Mouse (Mus musculus) CH12.LX (cell line): ENCODE measurements around the gene Pimreg. TPM values are rescaled to one million over a fixed set of nuclear protein-coding genes. Genes with fewer than 3 reads are reported as not detected.

ENCODE experiments used
- DNase-seq: peaks from one replicate; pipeline ENCODE4 v3.0.0-alpha.2; 2013; ENCODE audit errors: extremely low read depth
- H3K27ac ChIP-seq: 2 replicates; pipeline ENCODE4 v1.5.1; 2012; ENCODE audit warnings: low read depth, mild to moderate bottlenecking, control low read depth, moderate library complexity; ENCODE audit not compliant: insufficient read depth
- H3K27me3 ChIP-seq: replicated peaks from 2 replicates; pipeline ENCODE3; 2012; ENCODE audit warnings: inconsistent platforms
- H3K36me3 ChIP-seq, 2 experiments: replicated peaks in 1 of 2; 2 replicates each; pipeline versions ENCODE3 to v1.6.1; 2012; ENCODE audit warnings: inconsistent platforms in 1 of 2, low read length in 1 of 2, mild to moderate bottlenecking in 1 of 2, mixed read lengths in 1 of 2, moderate library complexity in 1 of 2; ENCODE audit not compliant: control insufficient read depth in 1 of 2, insufficient read depth in 1 of 2
- H3K4me1 ChIP-seq, 2 experiments: 2 replicates each; pipeline ENCODE4 v1.6.1; 2012; ENCODE audit warnings: inconsistent platforms in 1 of 2, moderate library complexity in 1 of 2; ENCODE audit not compliant: insufficient read depth in 2 of 2, control insufficient read depth in 1 of 2
- H3K4me2 ChIP-seq: 2 replicates; pipeline ENCODE4 v1.6.1; 2012; ENCODE audit warnings: low read depth, mild to moderate bottlenecking, control low read depth; ENCODE audit not compliant: poor library complexity, insufficient read depth, severe bottlenecking
- H3K4me3 ChIP-seq, 3 experiments: fragments of 150-350 bp in 1 of 3; sonication (generic) in 1 of 3; replicated peaks in 1 of 3; 2 replicates each; pipeline versions ENCODE3 to v1.5.1; 2011 to 2012; ENCODE audit warnings: low read depth in 2 of 3, low read length in 2 of 3, mild to moderate bottlenecking in 2 of 3, moderate library complexity in 2 of 3, control low read depth in 1 of 3, improper control_type of control experiment in 1 of 3, inconsistent platforms in 1 of 3, mixed read lengths in 1 of 3; ENCODE audit not compliant: poor library complexity in 1 of 3
- H3K79me2 ChIP-seq: replicated peaks from 2 replicates; pipeline ENCODE4 v1.6.1; 2012; ENCODE audit warnings: mild to moderate bottlenecking, moderate library complexity; ENCODE audit not compliant: control insufficient read depth, poor library complexity, insufficient read depth, severe bottlenecking; ENCODE audit errors: extremely low read depth
- H3K9ac ChIP-seq: 2 replicates; pipeline ENCODE4 v1.6.1; 2012; ENCODE audit warnings: low read depth, mild to moderate bottlenecking, control low read depth, moderate library complexity; ENCODE audit not compliant: insufficient read depth
- H3K9me3 ChIP-seq: replicated peaks from 2 replicates; pipeline ENCODE3; 2012; ENCODE audit warnings: low read length, inconsistent platforms, mixed read lengths
- CHD1 ChIP-seq: IDR thresholded peaks from 2 replicates; pipeline ENCODE4 v1.6.1; 2012; ENCODE audit warnings: low read depth, low read length, improper control_type of control experiment, inconsistent platforms
- CHD2 ChIP-seq: IDR thresholded peaks from 2 replicates; pipeline ENCODE4 v1.6.1; 2011; ENCODE audit warnings: low read length, improper control_type of control experiment
- CTCF ChIP-seq, 2 experiments: IDR thresholded peaks in 1 of 2; conservative IDR thresholded peaks in 1 of 2; 2 replicates each; pipeline ENCODE4 v1.5.1; 2011 to 2012; ENCODE audit warnings: low read depth in 2 of 2, low read length in 2 of 2, improper control_type of control experiment in 1 of 2, inconsistent platforms in 1 of 2, mild to moderate bottlenecking in 1 of 2, moderate library complexity in 1 of 2
- E2F4 ChIP-seq: IDR thresholded peaks from 2 replicates; pipeline ENCODE4 v1.6.1; 2011; ENCODE audit warnings: low read depth, low read length, improper control_type of control experiment; ENCODE audit not compliant: insufficient replicate concordance
- HCFC1 ChIP-seq: IDR thresholded peaks from 2 replicates; pipeline ENCODE4 v1.6.1; 2012; ENCODE audit warnings: low read depth, mild to moderate bottlenecking, inconsistent platforms, low read length, improper control_type of control experiment
- IRF4 ChIP-seq: IDR thresholded peaks from 2 replicates; pipeline ENCODE4 v1.6.1; 2014; ENCODE audit warnings: low read depth, mild to moderate bottlenecking, inconsistent platforms, low read length, improper control_type of control experiment
- JUN ChIP-seq: IDR thresholded peaks from 2 replicates; pipeline ENCODE4 v1.6.1; 2011; ENCODE audit warnings: low read depth, mild to moderate bottlenecking, low read length, improper control_type of control experiment, moderate library complexity; ENCODE audit not compliant: insufficient read depth
- JUND ChIP-seq: conservative IDR thresholded peaks from 2 replicates; pipeline ENCODE4 v1.6.1; 2011; ENCODE audit warnings: low read depth, low read length, improper control_type of control experiment
- MAX ChIP-seq: IDR thresholded peaks from 2 replicates; pipeline ENCODE4 v1.6.1; 2011; ENCODE audit warnings: low read length, improper control_type of control experiment
- MAZ ChIP-seq: IDR thresholded peaks from 2 replicates; pipeline ENCODE4 v1.6.1; 2012; ENCODE audit warnings: low read depth, mild to moderate bottlenecking, inconsistent platforms, low read length, improper control_type of control experiment, moderate library complexity
- MEF2A ChIP-seq: IDR thresholded peaks from 2 replicates; pipeline ENCODE4 v1.6.1; 2014; ENCODE audit warnings: low read depth, mild to moderate bottlenecking, inconsistent platforms, low read length, improper control_type of control experiment, borderline replicate concordance
- MXI1 ChIP-seq: IDR thresholded peaks from 2 replicates; pipeline ENCODE4 v1.6.1; 2011; ENCODE audit warnings: mild to moderate bottlenecking, low read depth, low read length, improper control_type of control experiment
- NRF1 ChIP-seq: IDR thresholded peaks from 2 replicates; pipeline ENCODE4 v1.6.1; 2014; ENCODE audit warnings: low read depth, mild to moderate bottlenecking, inconsistent platforms, low read length, improper control_type of control experiment, moderate library complexity
- PAX5 ChIP-seq: IDR thresholded peaks from 2 replicates; pipeline ENCODE4 v1.6.1; 2012; ENCODE audit warnings: low read length, inconsistent platforms, mixed read lengths
- POLR2A ChIP-seq: IDR thresholded peaks from 2 replicates; pipeline ENCODE4 v1.6.1; 2011; ENCODE audit warnings: low read depth, mild to moderate bottlenecking, improper control_type of control experiment, low read length
- POLR2AphosphoS2 ChIP-seq: IDR thresholded peaks from 2 replicates; pipeline ENCODE4 v1.6.1; 2011; ENCODE audit warnings: low read depth, low read length, improper control_type of control experiment
- SMC3 ChIP-seq: IDR thresholded peaks from 2 replicates; pipeline ENCODE4 v1.6.1; 2011; ENCODE audit warnings: low read depth, low read length, improper control_type of control experiment
- UBTF ChIP-seq: IDR thresholded peaks from 2 replicates; pipeline ENCODE4 v1.6.1; 2012; ENCODE audit warnings: low read depth, mild to moderate bottlenecking, inconsistent platforms, low read length, improper control_type of control experiment, moderate library complexity
- USF1 ChIP-seq: IDR thresholded peaks from 2 replicates; pipeline ENCODE4 v1.6.1; 2014; ENCODE audit warnings: low read depth, mild to moderate bottlenecking, inconsistent platforms, low read length, improper control_type of control experiment
- USF2 ChIP-seq: conservative IDR thresholded peaks from 2 replicates; pipeline ENCODE4 v1.6.1; 2011; ENCODE audit warnings: low read depth, low read length, improper control_type of control experiment
- ZC3H11A ChIP-seq: IDR thresholded peaks from 2 replicates; pipeline ENCODE4 v1.6.1; 2012; ENCODE audit warnings: low read depth, mild to moderate bottlenecking, inconsistent platforms, low read length, improper control_type of control experiment
- ZKSCAN1 ChIP-seq: IDR thresholded peaks from 2 replicates; pipeline ENCODE4 v1.6.1; 2012; ENCODE audit warnings: low read depth, inconsistent platforms, low read length, improper control_type of control experiment, borderline replicate concordance
- ZMIZ1 ChIP-seq: IDR thresholded peaks from 2 replicates; pipeline ENCODE4 v1.6.1; 2012; ENCODE audit warnings: low read depth, mild to moderate bottlenecking, inconsistent platforms, low read length, improper control_type of control experiment
- ZNF384 ChIP-seq: IDR thresholded peaks from 2 replicates; pipeline ENCODE4 v1.6.1; 2012; ENCODE audit warnings: low read depth, low read length, improper control_type of control experiment, inconsistent platforms
- dilution Hi-C: fragments of 300-500 bp; cut with MboI; formaldehyde crosslinking; loops from 2 replicates; pipeline ENCODE4 v1.14.3; 2020; ENCODE audit warnings: low sequenced_read_pairs; ENCODE audit not compliant: extremely low pct_unique_long_range_greater_than_20kb, extremely low pct_ligation_motif_present
- in situ Hi-C: fragments of 300-500 bp; cut with MboI; formaldehyde crosslinking; loops from 3 replicates; pipeline ENCODE4 v1.14.3; 2019; ENCODE audit warnings: low sequenced_read_pairs, low pct_ligation_motif_present, low pct_unique_long_range_greater_than_20kb, mixed read lengths
- polyA plus RNA-seq: library from polyadenylated mRNA; unstranded; fragments of >175 nt; gene quantifications from 2 replicates; pipeline ENCODE4 v1.2.1, GENCODE M21; 2012; ENCODE audit warnings: low read depth; ENCODE audit not compliant: insufficient read length
- total RNA-seq, 2 experiments: library from RNA; depleted of rRNA; stranded (reverse); fragments of 300-350 nt in 1 of 2; fragments of >200 nt in 1 of 2; gene quantifications; 2 replicates each; pipeline ENCODE4 v1.2.3; 2012 to 2014

Pimreg gene
- total and polyA plus RNA-seq, 3 experiments = 26.4 to 52.7 (median 27.9) TPM

DNA sequence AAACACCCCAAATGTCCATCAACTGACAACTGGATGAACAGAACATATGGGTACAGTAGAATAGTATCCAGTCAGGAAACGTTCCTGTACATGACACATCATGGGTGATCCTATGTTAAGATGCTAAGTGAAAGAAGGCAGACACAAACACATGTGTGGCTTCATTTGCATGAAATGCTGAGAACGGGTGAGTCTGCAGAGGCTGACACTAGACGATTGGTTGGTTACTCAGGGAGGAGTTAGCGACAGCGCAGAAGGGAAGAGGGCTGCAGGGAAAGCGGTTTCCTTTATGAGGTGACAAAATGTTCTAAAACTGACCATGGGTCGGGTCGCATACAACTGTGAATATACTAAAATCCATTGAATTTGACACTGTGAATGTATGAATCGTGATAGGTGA lies 18.6 kb downstream of the Pimreg start:
- peak; percentile 56 for DNase-seq
- Histone ChIP-seq H3K4me3 (no peak overlapping the region), H3K9me3 (no peaks in the 10 kb centered on the region), H3K79me2 (no peaks in the 10 kb centered on the region), H3K27ac (no peak overlapping the region), H3K4me1 (peaks cover 49 to 66% of the 10 kb centered on the region in 2 experiments), H3K27me3 (peaks cover 12% of the 10 kb centered on the region), H3K9ac (no peak overlapping the region), H3K4me2 (peak overlapping the region; percentile 17; the same call in 1 of the 2 replicates), H3K36me3 (no peaks in the 10 kb centered on the region)
- in situ Hi-C loops = no loop called here
- dilution Hi-C loops = no loop called here
- TF ChIP-seq MAX (no peak), MEF2A (no peak), ZNF384 (no peak), USF1 (no peak), CHD1 (no peak), IRF4 (no peak), SMC3 (no peak), USF2 (no peak), CTCF (conservative IDR thresholded peaks at IDR 0.05 in 1 of 2, IDR thresholded peaks at IDR 0.05 in 1 of 2; ENCODE audit: low read depth in 2 of 2, low read length in 2 of 2) (no peak), ZMIZ1 (no peak), CHD2 (no peak), UBTF (no peak), ZKSCAN1 (no peak), MXI1 (no peak), NRF1 (no peak), POLR2A (no peak), POLR2AphosphoS2 (no peak), E2F4 (no peak), ZC3H11A (no peak)

DNA sequence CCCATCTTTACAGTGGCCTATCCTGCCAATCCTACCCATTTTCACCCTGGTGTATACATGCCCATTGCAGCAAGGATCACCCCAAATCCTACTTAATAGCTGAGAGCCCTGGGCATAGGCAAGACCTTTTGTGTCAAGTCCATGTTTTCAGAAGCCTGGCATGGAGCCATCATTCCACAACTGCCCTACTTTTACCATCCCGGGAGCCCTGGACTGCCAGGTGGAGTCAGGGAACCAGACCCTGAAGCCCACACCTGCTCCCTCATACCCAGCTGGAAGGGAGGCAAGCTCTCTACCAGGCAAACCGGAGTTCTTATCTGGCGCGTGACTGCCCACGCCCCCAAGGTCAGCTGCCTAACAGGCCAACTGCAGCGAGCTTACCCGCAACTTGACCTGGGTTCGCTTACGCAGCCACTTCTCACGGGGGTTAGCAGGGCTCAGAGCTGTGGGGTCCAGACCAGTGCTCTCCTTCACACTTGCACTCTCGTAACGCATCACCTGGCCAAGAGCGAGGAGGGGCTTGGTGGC lies 19.3 kb downstream of the Pimreg start:
- dilution Hi-C loops (no loop called here), in situ Hi-C loops (no loop called here)
- H3K4me1 ChIP-seq = peaks cover 49 to 73% of the 10 kb centered on the region in 2 experiments
- H3K27ac ChIP-seq = no peak overlapping the region
- no peak overlapping the region for H3K4me2 ChIP-seq
- H3K27me3 ChIP-seq = peaks cover 14% of the 10 kb centered on the region
- no peaks in the 10 kb centered on the region for H3K79me2 ChIP-seq
- H3K4me3 ChIP-seq = no peak overlapping the region
- no peaks in the 10 kb centered on the region for H3K36me3 ChIP-seq
- no peak overlapping the region for H3K9ac ChIP-seq
- DNase-seq = no peak
- no peak for TF ChIP-seq JUND
- no peak for TF ChIP-seq HCFC1
- no peak for TF ChIP-seq ZNF384
- no peak for TF ChIP-seq MEF2A
- no peak for TF ChIP-seq MAZ
- TF ChIP-seq JUN = no peak
- TF ChIP-seq PAX5 = no peak
- no peak for TF ChIP-seq NRF1
- no peaks in the 10 kb centered on the region for H3K9me3 ChIP-seq
